Mouse (Mus musculus) urinary bladder, postnatal 10 days (tissue): ENCODE data around the gene Kcnj15.
A peak's percentile ranks its signal among the peaks of the same experiment; 100 is the strongest.

Source experiments
- DNase-seq: peaks from one replicate; pipeline ENCODE4 v3.0.0; 2022; ENCODE audit warnings: low spot score

Gene Kcnj15

DNA sequence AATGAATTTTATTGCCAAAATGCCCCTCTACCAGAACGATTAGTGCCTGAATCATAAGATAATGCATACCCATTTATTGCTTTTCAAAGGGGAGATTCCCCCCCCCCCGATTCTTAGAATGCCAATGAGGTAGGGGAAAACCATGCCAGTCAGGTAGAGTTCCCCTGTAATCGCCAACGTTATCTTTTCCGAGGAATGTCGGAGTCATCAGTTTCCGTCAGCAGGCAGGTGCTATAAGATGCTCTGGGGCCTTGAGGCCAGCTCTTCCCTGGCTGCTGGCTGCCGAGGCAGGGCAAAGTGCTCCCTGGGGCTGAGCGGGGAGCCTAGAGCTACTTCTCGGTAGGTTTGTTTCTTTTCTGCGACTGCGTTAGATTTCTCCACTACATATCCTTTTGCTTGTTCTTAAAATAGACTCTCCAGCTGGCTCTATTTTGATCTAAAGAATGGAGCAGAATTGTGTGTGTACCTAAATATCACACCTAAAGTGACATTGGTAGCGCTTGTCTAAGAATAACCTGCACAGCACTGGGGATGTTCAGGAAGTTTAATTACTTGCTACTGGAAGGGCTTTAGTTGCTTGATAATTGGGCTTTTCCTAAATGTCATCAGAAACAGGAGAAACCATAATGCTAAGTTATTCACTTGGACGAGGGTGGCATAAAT is 35.6 kb downstream of the Kcnj15 start:
- no peak for DNase-seq

DNA sequence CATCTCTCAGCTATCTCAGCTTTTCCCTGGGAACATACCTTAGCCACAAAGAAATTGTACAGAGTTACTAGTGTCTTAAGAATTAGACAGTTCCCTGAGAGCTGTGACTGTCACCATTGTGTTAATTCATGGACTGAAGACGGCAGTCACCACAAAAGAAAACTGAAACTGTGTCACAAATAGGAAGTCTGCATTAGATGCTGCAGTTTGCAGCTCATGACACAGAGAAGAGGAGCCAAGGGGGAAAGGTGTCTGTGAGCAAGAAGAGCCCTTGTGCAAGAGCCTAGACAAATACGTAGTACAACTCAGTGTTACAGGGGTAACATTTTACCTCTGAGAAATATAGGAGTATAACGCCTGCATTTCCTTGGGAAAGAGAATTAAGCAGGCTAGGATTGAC is 40.3 kb downstream of the Kcnj15 start:
- no peak for DNase-seq

DNA sequence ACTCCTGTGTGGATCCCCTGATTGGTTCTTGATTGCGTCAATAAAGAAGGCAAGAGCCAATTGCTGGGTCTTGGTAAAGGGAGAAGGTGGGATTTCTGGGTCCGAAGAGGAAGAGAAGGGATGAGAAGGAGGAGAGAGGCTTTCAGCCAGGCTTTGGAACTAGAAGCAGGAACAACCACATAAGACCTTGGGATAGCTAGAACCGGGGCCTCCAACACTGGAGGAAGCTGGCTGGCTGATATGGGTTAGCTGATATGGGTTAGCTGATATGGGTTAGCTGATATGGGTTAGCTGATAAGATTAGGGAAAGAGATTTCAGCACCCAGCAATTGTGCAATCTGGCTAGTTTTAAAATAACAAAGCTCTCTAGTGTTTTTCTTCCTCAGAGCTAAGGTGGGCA is 44.3 kb downstream of the Kcnj15 start:
- DNase-seq = no peak

DNA sequence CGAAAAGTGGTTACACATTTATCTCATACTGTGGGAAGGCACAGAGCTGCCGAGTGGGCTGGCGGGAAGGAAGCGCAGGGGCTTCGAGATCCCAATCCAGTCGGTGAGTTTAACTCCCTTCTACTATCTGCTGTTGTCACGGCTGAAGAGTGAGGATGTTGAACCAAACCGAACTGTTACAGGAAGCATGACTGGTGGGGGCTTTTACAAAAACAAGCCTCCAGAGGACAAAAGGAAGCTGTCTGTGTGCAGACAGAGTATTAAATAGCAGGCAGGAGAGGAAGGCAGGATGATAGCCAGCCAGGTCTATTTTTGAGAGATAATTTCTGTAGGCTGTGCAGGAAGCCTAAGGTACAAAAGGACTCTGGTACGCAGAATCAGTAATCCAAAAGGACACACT is 46.3 kb downstream of the Kcnj15 start:
- DNase-seq = no peak

DNA sequence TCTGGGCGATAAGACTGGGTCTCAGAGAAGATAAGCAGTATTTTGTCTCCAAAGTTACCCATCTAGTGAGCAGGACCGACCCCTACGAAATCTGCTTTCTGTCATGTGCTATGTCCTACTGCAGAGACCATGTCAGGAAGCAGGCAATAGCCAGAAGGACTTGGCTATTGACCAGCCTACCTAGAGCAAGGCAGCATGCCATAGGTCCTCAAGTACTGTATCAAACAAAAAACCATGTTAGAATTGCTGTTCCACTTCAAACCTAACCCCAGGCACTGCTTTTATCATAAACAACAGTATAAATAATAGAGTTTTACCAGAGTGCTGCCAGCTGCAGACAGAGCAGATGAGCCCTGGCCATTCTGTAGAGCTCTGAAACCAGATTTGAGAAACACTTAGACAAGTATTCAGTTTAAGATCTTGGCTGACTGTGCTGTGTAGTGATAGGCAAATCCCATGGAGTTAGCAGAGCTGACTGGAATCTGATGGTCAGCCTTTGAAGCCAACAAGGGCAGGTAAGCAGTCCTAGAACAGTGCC is 50.5 kb downstream of the Kcnj15 start:
- no peak for DNase-seq

DNA sequence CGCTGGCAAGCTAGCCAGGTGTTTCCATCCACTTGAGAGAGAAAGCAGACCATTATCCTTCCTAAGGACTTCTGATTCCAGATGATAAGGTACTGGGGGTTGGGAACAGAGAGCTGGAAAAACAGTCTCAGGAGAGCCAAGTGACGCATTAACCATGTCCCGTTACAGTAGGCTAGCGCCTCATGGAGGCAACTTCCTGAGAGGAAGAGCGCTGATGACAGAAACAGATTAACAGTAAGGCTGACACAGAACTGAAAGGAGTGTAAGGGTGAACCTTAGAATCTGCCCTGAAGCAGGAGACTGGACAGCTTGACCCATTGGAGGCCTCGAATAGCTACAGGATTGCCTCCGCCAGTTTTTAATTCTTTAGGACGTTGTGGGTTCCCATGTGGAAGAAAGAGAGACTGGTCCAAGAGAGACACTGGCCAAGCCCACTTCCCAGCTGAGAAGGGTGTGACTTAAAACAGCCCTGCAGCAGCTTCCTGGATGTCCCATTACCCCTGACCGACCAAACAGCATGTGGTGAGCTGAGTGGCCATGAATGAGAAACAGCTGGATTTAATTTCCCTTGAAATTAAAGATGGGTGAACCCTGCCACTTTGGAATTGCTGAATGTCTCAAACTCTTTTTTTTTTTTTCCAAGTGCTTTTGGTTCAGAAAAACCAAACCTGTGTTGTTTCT is 64.7 kb downstream of the Kcnj15 start:
- DNase-seq = no peak

DNA sequence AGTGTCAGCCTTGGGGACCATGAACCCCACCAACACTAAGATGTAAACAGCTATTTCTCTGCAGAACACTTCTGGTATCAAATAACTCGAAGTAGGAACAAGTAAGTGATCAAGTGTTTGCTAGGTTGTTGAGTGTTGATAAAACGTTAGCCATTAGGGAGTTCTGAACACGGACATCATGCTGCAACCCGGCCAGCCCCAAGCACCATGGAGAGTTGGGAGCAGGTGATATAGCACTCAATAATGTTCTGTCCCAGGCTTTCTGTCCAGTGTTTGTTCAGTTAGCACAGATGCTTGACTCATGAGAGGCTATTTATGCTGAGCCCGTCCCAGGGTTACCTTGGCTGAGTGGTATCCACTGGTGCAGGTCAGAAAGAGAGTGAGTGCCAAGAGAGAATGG is 74.8 kb downstream of the Kcnj15 start:
- no peak for DNase-seq

DNA sequence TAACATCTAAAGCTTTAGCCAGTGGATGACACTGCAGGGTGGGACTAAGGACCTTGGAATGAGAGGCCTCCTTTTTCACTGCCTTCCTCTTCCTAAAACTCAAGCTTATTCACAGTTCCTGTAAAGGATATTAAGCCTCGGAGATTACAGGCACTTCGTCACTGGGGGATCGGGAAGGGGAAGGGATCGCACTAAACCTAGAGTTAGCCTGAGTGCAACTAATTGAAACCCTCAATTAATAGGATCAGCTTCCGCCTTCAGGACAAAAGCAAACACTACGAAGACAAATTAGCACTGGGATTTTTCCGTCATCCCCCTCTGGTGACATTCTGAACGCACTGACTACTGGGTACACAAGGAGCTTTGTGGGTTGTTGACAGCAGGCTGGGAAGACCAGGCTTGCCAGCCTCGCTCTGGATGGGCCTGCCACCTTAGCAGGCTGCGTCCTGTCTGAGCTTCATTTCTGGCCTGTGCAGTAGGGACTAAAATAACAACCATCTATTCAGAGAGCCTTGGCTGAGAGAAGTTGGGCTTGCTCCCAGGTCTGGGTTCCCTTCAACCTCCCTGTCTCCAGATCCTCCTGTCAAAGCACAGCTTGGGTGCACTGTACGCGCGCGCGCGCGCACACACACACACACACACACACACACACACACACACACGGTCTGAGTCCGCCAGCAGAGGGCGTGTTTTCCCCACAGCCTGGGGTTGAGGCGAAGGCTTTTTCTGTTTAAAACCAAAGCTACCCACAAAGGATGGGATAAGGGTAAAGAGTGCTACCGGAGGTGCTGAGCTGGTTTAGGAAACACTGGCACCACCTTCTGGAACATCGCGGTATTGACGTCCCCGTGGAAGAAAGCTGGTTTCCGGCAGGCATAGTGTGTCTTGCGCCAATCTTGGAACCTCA is 83.8 kb downstream of the Kcnj15 start:
- DNase-seq = peak; percentile 32

DNA sequence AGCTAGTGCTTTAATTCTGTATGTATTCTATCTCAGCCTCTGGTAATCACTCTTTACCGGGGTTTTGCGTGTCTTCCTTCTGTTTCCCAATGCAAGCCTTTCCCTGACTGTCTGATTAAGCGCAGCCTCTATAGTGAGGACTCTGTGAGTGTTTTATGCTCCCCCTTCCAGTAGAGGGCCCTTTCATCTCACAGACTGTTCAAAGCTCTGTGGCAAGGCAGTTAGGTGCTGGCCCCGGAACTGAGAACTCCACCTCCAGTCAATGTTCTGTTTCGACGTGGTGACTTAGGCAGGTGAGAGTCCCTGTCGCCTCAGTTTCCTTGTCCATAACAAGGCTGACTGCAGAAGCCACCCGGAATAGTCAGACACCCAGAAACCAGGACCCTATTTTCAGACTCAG is 84.7 kb downstream of the Kcnj15 start:
- DNase-seq = no peak

DNA sequence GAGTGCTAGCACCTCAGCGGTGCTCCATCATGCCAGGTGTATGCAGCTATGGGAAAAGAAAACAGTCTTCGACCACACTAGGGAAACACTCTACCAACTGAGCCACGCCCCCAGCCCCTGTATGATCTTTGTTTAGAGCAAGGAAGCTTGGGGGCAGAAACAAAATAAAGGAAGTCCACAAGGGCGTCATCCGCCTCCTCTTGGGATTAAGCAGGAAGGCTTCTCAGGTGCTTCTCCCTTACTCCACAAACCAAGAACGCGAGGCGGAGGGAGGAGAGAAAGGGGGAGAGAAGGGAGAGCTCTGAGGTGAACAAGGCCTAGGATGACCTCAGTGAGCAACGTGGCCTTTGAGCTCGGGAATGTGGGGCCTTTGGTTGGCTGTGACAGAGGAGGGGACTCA is 87.6 kb downstream of the Kcnj15 start:
- no peak for DNase-seq

DNA sequence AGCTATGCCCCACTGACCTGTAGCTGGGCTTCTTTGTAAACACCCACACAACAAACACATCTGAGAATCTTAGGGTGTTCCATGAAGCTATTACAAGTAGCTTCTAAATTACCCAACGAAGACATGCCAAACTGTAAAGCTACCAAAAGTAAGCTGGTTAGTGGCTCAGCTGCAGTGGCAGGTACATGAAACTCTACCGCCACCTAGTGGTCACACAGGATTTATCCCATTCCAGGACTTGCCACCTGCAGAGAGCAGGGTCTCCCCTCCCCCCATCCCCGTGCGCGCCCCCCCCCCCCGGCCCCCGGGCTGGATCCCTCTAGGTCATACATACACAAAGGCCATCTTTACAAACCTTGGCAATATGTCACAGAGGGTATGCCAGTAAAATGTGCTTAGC is 88.5 kb downstream of the Kcnj15 start:
- no peak for DNase-seq

DNA sequence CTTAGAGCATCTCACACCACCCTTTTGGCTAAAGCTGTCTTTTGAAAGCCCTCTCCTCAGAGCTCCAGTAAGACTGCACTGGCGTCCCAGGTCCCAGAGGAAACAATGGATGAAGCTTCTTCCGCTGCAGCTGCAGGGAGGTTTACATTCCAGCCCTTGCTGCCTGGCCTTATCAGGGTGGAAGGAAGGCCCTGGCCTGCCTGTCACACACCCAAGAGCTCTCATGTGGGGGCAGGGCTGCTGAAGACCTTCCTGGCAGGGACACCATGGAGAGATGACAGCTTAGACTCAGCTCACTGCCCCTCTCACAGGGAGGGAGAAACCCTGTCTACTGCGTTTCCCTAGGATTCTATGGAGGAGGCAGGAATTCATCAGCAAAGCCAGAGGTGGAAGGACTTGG is 89.8 kb downstream of the Kcnj15 start:
- no peak for DNase-seq

DNA sequence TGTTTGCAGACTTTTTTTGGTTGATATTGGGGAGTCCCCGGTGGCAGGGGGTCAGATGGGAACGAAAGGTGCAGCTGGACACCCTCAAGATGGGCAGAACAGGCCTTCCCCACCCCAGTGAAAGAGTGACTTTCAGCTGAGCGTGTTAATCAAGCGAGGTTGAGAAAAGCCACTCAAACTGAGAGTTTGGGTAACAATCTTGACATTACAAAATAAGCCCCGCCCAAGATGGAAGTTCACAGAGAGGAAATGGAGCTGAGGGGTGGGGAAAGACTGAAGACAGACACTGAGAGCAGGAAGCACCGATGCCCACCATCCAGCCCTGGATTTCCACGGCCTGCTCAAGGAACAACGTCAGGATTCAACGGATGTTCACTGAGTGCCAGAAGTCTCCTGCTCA is 91.2 kb downstream of the Kcnj15 start:
- DNase-seq = no peak

DNA sequence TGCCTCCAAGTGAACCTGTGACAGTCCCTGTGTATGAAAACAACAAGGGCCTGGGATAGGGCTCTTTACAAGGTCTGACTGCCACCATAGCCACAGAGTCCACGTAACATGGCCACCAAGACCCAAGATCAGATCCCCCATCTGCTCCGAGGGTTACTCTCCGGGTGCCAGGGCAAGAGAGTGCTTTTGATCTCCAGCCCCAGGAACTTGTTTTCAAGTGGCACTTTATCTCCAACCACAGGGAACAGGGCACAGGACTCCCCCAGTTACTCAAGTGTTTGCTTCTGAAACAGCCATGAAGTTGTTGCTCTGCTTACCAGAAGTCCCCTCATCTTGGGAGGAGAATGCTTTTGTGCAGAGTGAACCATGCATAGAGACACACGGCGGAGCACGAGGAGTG is 92.0 kb downstream of the Kcnj15 start:
- DNase-seq = no peak

DNA sequence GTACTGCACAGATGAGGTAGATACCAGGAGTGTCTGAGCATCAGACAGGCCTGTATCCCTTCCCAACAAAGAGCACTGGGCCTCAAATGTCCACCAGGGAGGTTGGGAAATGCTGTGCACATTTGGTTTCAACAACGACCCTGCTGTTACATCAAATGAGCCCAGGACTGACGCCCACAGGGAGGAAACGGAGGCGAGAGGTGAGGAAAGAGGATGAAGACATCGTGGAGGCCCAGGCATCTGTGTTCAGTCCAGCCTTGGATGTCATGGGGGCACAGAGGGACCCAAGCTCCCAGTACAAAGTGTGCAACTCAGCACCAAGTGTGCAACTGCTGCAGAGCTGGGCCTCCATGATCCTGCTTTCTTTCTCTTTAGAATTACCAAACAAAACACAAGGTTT is 92.4 kb downstream of the Kcnj15 start:
- DNase-seq = no peak
